Mouse (Mus musculus) limb, embryonic 11.5 days (tissue): ENCODE results near the gene Pold2. TPM values are rescaled to one million over a fixed set of nuclear protein-coding genes. Genes with fewer than 3 reads are reported as not detected.
A peak's percentile ranks its signal among the peaks of the same experiment; 100 is the strongest.

Experiments
- ATAC-seq: fragments of 200-750 bp; cut with Nextera tagmentation; 2 replicates; pipeline ENCODE4 v1.8.0; 2017; ENCODE audit warnings: low read depth; ENCODE audit not compliant: insufficient number of reproducible peaks, low FRiP score, low TSS enrichment
- DNase-seq: peaks from one replicate; pipeline ENCODE4 v3.0.0-alpha.2; 2015; ENCODE audit warnings: low spot score
- H3K27ac ChIP-seq: fragments of 300-500 bp; sonication (generic); replicated peaks from 2 replicates; pipeline ENCODE4 v1.5.1; 2014; ENCODE audit warnings: low read depth, mild to moderate bottlenecking, low read length
- H3K27me3 ChIP-seq: fragments of 300-500 bp; sonication (generic); 2 replicates; pipeline ENCODE4 v1.6.1; 2014; ENCODE audit warnings: mild to moderate bottlenecking, low read length, mixed read lengths; ENCODE audit not compliant: control insufficient read depth, insufficient read depth
- H3K36me3 ChIP-seq: fragments of 300-500 bp; sonication (generic); 2 replicates; pipeline ENCODE4 v1.6.1; 2014; ENCODE audit warnings: mild to moderate bottlenecking, low read length, moderate library complexity, mixed read lengths; ENCODE audit not compliant: control insufficient read depth, insufficient read depth
- H3K4me1 ChIP-seq: fragments of 300-500 bp; sonication (generic); 2 replicates; pipeline ENCODE4 v1.6.1; 2014; ENCODE audit warnings: low read length, mixed read lengths; ENCODE audit not compliant: control insufficient read depth, insufficient read depth
- H3K4me2 ChIP-seq: fragments of 300-500 bp; sonication (generic); 2 replicates; pipeline ENCODE4 v1.6.1; 2014; ENCODE audit warnings: low read depth, mild to moderate bottlenecking, moderate library complexity; ENCODE audit not compliant: severe bottlenecking
- H3K4me3 ChIP-seq: fragments of 300-500 bp; sonication (generic); 2 replicates; pipeline ENCODE4 v1.5.1; 2014; ENCODE audit warnings: low read depth, low read length
- H3K9ac ChIP-seq: fragments of 300-500 bp; sonication (generic); 2 replicates; pipeline ENCODE4 v1.6.1; 2014; ENCODE audit warnings: mild to moderate bottlenecking, low read length
- H3K9me3 ChIP-seq: fragments of 300-500 bp; sonication (generic); 2 replicates; pipeline ENCODE4 v1.6.1; 2016; ENCODE audit warnings: low read length; ENCODE audit not compliant: control insufficient read depth
- WGBS: fragments of 180-500 bp; shearing (Covaris S2); extraction: QIAGEN DNeasy Blood & Tissue Kit; methylation state at CpG from one replicate; pipeline ENCODE4 v1.1.7; 2014; 5-methylcytosine and 5-hydroxymethylcytosine counted together
- polyA plus RNA-seq: library from polyadenylated mRNA; unstranded; fragments of >200 nt; fragmentation: Nextera tagmentation; extraction: Ambion mirVana; gene quantifications from 2 replicates; pipeline ENCODE4 v1.2.1, GENCODE M21; 2014

Pold2 gene
- polyA plus RNA-seq, 1 experiment from 2014 or later, result 111 TPM

- Histone ChIP-seq H3K9me3 (no peaks in the 10 kb centered on the region), H3K27me3 (no peaks in the 10 kb centered on the region), H3K27ac (no peak overlapping the region), H3K4me2 (no peak overlapping the region), H3K9ac (no peak overlapping the region), H3K36me3 (no peaks in the 10 kb centered on the region), H3K4me1 (no peaks in the 10 kb centered on the region), H3K4me3 (no peak overlapping the region)
- 54% methylated on average over 5 of the region's 5 CpGs for WGBS
- ATAC-seq, result no peak
- no peak for DNase-seq
Measured at GRCm38 (mm10) chr11:5914940-5915339, 36.8 kb upstream of the Pold2 start.

- Histone ChIP-seq H3K4me3 (no peak overlapping the region), H3K36me3 (no peaks in the 10 kb centered on the region), H3K9ac (no peak overlapping the region), H3K27me3 (no peaks in the 10 kb centered on the region), H3K27ac (no peak overlapping the region), H3K4me1 (no peaks in the 10 kb centered on the region), H3K4me2 (no peak overlapping the region), H3K9me3 (no peaks in the 10 kb centered on the region)
- no peak for ATAC-seq
- DNase-seq, result no peak
- 75% methylated on average over 4 of the region's 4 CpGs for WGBS
Measured at GRCm38 (mm10) chr11:5913936-5914335, 35.8 kb upstream of the Pold2 start.

GRCm38 (mm10) chr11:5913256-5913655, 35.2 kb upstream of the Pold2 start:
- Histone ChIP-seq H3K4me2 (no peak overlapping the region), H3K36me3 (no peaks in the 10 kb centered on the region), H3K4me1 (no peaks in the 10 kb centered on the region), H3K27ac (no peak overlapping the region), H3K27me3 (no peaks in the 10 kb centered on the region), H3K4me3 (no peak overlapping the region), H3K9ac (no peak overlapping the region), H3K9me3 (no peaks in the 10 kb centered on the region)
- 76% methylated on average over 8 of the region's 8 CpGs for WGBS
- DNase-seq (no peak), ATAC-seq (no peak)

GRCm38 (mm10) chr11:5912635-5913034, 34.5 kb upstream of the Pold2 start:
- ATAC-seq (no peak), DNase-seq (peak; percentile 65)
- Histone ChIP-seq H3K9me3 (no peaks in the 10 kb centered on the region), H3K36me3 (no peaks in the 10 kb centered on the region), H3K4me1 (no peaks in the 10 kb centered on the region), H3K4me2 (no peak overlapping the region), H3K27me3 (no peaks in the 10 kb centered on the region), H3K27ac (no peak overlapping the region), H3K4me3 (no peak overlapping the region), H3K9ac (no peak overlapping the region)
- WGBS, result 35% methylated on average over 5 of the region's 5 CpGs

GRCm38 (mm10) chr11:5908642-5909041, 30.6 kb upstream of the Pold2 start:
- DNase-seq (no peak), ATAC-seq (no peak)
- 72% methylated on average over 4 of the region's 4 CpGs for WGBS

DNA sequence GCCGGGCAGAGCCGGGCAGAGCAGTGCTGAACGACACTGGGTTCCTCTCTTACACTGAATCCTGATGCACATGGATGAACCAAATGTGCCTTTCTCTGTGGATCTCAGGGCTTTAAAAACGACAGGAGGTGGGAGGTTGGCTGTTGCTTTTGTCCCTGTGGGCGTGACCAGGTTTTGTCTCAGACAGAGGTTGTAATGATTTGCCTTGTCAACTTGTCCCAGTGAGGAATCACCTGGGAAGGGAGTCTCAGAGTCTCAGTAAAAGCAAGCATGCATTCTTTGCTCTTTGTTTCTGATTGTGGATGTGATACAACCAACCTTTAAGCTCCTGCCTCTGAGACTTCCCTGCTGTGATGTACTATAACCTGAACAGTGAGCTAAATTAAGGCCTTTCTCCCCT, 29.0 kb upstream of the Pold2 start:
- DNase-seq (no peak), ATAC-seq (no peak)
- no peak overlapping the region for H3K27ac ChIP-seq
- H3K36me3 ChIP-seq, result no peaks in the 10 kb centered on the region
- 0 out of 2 replicates have a peak, but pooled peaks cover 2% of the 10 kb centered on the region for H3K4me1 ChIP-seq
- no peaks in the 10 kb centered on the region for H3K9me3 ChIP-seq
- H3K4me2 ChIP-seq, result no peak overlapping the region
- 58% methylated on average over 5 of the region's 5 CpGs for WGBS
- no peaks in the 10 kb centered on the region for H3K27me3 ChIP-seq
- H3K9ac ChIP-seq, result no peak overlapping the region
- no peak overlapping the region for H3K4me3 ChIP-seq

More at GRCm38 (mm10) chr11:5908642-5909041, 30.6 kb upstream of the Pold2 start:
- Histone ChIP-seq H3K9ac (no peak overlapping the region), H3K4me1 (no peaks in the 10 kb centered on the region), H3K27ac (no peak overlapping the region), H3K36me3 (no peaks in the 10 kb centered on the region), H3K4me2 (no peak overlapping the region; the same call in 1 of the 2 replicates), H3K4me3 (no peak overlapping the region), H3K27me3 (no peaks in the 10 kb centered on the region), H3K9me3 (no peaks in the 10 kb centered on the region)

- no peak overlapping the region for H3K4me3 ChIP-seq
- DNase-seq (no peak), ATAC-seq (no peak)
- peaks cover 6% of the 10 kb centered on the region for H3K27me3 ChIP-seq
- H3K4me1 ChIP-seq, result peaks cover 6% of the 10 kb centered on the region
- H3K4me2 ChIP-seq, result no peak overlapping the region
- no peak overlapping the region for H3K9ac ChIP-seq
- no peak overlapping the region for H3K27ac ChIP-seq
- no peaks in the 10 kb centered on the region for H3K36me3 ChIP-seq
- WGBS, result 89% methylated on average over 10 of the region's 10 CpGs
- H3K9me3 ChIP-seq, result no peaks in the 10 kb centered on the region
Measured at GRCm38 (mm10) chr11:5905778-5906518, 27.9 kb upstream of the Pold2 start.

DNA sequence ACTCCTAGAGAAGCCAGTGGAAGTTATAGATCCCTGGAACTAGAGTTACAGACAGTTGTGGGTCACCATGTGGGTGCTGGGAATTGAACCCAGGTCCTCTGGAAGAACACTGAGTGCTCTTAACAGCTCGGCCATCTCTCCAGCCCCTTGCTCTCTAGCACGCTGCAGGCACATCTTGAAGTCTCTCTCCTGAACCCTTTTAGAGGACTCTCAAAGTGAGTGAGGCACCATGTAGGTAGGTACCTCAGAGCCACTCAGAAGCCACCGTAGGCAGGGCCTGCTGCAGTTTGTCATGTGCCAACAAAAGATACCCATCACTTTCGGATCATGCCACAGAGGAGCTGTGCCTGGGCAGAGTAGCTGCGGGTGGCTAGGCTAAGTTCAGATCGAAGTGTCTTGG, 26.8 kb upstream of the Pold2 start:
- WGBS, result 88% methylated on average over 6 of the region's 6 CpGs
- H3K4me2 ChIP-seq, result no peak overlapping the region
- ATAC-seq, result no peak
- no peak overlapping the region for H3K27ac ChIP-seq
- no peak overlapping the region for H3K4me3 ChIP-seq
- DNase-seq, result no peak
- peaks cover 8% of the 10 kb centered on the region for H3K27me3 ChIP-seq
- H3K36me3 ChIP-seq, result no peaks in the 10 kb centered on the region
- peaks cover 6% of the 10 kb centered on the region for H3K4me1 ChIP-seq
- no peaks in the 10 kb centered on the region for H3K9me3 ChIP-seq
- H3K9ac ChIP-seq, result no peak overlapping the region

DNA sequence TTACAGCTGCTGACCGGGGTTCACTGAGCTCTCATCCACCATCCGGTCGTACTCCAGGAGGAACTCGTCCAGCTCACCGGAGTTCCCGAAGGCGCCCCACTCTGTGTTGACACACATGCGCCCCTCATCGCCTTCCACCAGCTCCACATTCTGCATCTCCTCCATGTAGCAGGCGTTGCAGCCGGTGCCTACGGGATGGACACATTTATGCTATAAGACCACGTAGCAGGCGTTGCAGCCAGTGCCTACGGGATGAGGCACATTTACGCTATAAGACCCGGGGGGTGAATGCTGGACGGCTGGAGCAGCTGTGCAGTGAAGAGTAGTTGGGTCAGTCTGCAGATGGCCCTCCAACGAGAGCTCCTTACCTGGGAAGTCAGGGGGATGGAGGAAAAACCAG, 26.3 kb upstream of the Pold2 start:
- WGBS, result 89% methylated on average over 19 of the region's 19 CpGs

More for the DNA sequence above, 26.3 kb upstream of the Pold2 start:
- H3K4me2 ChIP-seq, result no peak overlapping the region
- ATAC-seq (no peak), DNase-seq (no peak)
- peaks cover 8% of the 10 kb centered on the region for H3K27me3 ChIP-seq
- H3K9ac ChIP-seq, result no peak overlapping the region
- H3K27ac ChIP-seq, result no peak overlapping the region
- peaks cover 6% of the 10 kb centered on the region for H3K4me1 ChIP-seq
- no peaks in the 10 kb centered on the region for H3K36me3 ChIP-seq
- H3K9me3 ChIP-seq, result no peaks in the 10 kb centered on the region
- H3K4me3 ChIP-seq, result no peak overlapping the region
